Mouse (Mus musculus) kidney, postnatal 0 days (tissue): Measurements from ENCODE around the gene Cdc14a. TPM values are rescaled to one million over a fixed set of nuclear protein-coding genes. Genes with fewer than 3 reads are reported as not detected.

Source experiments
- ATAC-seq: fragments of 200-750 bp; cut with Nextera tagmentation; replicated peaks from 2 replicates; pipeline ENCODE4 v1.8.0; 2017; ENCODE audit warnings: low read depth, moderate number of reproducible peaks, moderate TSS enrichment, moderate library complexity; ENCODE audit not compliant: low FRiP score
- DNase-seq: peaks from one replicate; pipeline ENCODE4 v3.0.0-alpha.2; 2016; ENCODE audit warnings: low spot score
- H3K27ac ChIP-seq: fragments of 300-500 bp; sonication (generic); 2 replicates; pipeline ENCODE4 v1.5.1; 2014; ENCODE audit warnings: mild to moderate bottlenecking
- H3K27me3 ChIP-seq: fragments of 300-500 bp; sonication (generic); 2 replicates; pipeline ENCODE4 v1.6.1; 2014; ENCODE audit warnings: low read length, mixed read lengths; ENCODE audit not compliant: insufficient read depth
- H3K36me3 ChIP-seq: fragments of 300-500 bp; sonication (generic); 2 replicates; pipeline ENCODE4 v1.6.1; 2014; ENCODE audit warnings: low read length, mixed read lengths; ENCODE audit not compliant: insufficient read depth
- H3K4me1 ChIP-seq: fragments of 300-500 bp; sonication (generic); replicated peaks from 2 replicates; pipeline ENCODE4 v1.6.1; 2014; ENCODE audit warnings: antibody characterized with exemption, low read length, mixed read lengths; ENCODE audit not compliant: insufficient read depth
- H3K4me2 ChIP-seq: fragments of 300-500 bp; sonication (generic); 2 replicates; pipeline ENCODE4 v1.6.1; 2014; ENCODE audit warnings: mild to moderate bottlenecking, low read length, moderate library complexity, mixed read lengths
- H3K4me3 ChIP-seq: fragments of 300-500 bp; sonication (generic); replicated peaks from 2 replicates; pipeline ENCODE4 v1.5.1; 2014; ENCODE audit warnings: low read depth, low read length
- H3K9ac ChIP-seq: fragments of 300-500 bp; sonication (generic); 2 replicates; pipeline ENCODE4 v1.6.1; 2014; ENCODE audit warnings: low read depth, low read length
- H3K9me3 ChIP-seq: fragments of 300-500 bp; sonication (generic); replicated peaks from 2 replicates; pipeline ENCODE4 v1.6.1; 2016; ENCODE audit warnings: low read length, inconsistent platforms, mixed read lengths
- CTCF ChIP-seq: IDR thresholded peaks from 2 replicates; pipeline ENCODE4 v1.5.1; 2016; ENCODE audit warnings: antibody characterized with exemption, low read depth, mild to moderate bottlenecking, moderate library complexity
- WGBS: fragments of 180-500 bp; shearing (Covaris S2); extraction: QIAGEN DNeasy Blood & Tissue Kit; methylation state at CpG from one replicate; pipeline ENCODE4 v1.1.7; 2014; 5-methylcytosine and 5-hydroxymethylcytosine counted together
- polyA plus RNA-seq: library from polyadenylated mRNA; unstranded; fragments of >200 nt; fragmentation: Nextera tagmentation; extraction: Ambion mirVana; gene quantifications from 2 replicates; pipeline ENCODE4 v1.2.1, GENCODE M21; 2015

Cdc14a gene
- polyA plus RNA-seq, 1 experiment from 2014 or later, result 12.9 TPM

DNA sequence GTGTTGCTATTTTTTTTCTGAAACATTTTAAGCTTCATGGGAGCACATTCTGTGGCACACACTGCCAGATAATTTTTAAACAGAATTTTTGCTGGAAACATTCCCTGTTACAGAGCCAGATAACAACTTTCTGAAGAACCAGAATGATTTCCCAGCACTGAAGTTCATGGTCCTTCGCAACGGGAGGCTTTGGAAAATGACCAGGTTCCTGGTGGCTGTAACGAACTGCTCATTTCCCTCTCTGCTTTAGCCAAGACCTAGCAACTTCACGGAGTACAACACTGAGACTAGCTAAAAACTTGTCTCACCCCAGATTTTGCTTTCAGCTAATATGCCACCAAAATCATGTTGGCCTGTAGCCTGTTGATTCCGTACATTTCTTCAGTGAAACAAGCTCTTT, 160.8 kb downstream of the Cdc14a start:
- no peak for ATAC-seq
- 81% methylated on average over 5 of the region's 5 CpGs for WGBS
- Histone ChIP-seq H3K36me3 (no peaks in the 10 kb centered on the region), H3K4me3 (no peak overlapping the region), H3K4me1 (no peaks in the 10 kb centered on the region), H3K4me2 (no peak overlapping the region), H3K9me3 (no peaks in the 10 kb centered on the region), H3K9ac (no peak overlapping the region), H3K27me3 (no peaks in the 10 kb centered on the region), H3K27ac (no peak overlapping the region)
- no peak for DNase-seq
- no peak for TF ChIP-seq CTCF

DNA sequence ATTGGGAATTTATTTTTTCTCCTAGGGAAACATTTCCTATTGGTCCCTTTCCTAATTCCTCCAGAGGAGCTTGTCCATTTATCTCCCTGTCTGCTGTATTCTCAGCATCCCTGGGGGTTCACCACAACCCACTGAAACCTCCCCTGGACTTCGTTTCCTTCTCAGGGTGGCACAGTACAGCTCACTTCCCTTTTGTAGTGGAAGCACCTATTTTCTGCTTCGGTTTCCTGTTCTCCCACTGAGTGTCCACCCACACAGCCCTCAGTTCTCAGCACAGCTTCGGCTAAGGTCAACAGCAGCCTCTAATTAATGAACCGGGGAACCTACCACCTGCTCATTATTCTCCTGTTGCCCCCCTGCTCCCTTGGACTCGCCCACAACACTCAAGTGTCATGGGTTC, 167.7 kb downstream of the Cdc14a start:
- Histone ChIP-seq H3K27ac (no peak overlapping the region), H3K4me3 (no peak overlapping the region), H3K9me3 (no peaks in the 10 kb centered on the region), H3K36me3 (no peaks in the 10 kb centered on the region), H3K27me3 (peaks cover 26% of the 10 kb centered on the region), H3K4me1 (peaks cover 14% of the 10 kb centered on the region; the same call in 1 of the 2 replicates), H3K9ac (no peak overlapping the region), H3K4me2 (no peak overlapping the region)
- ATAC-seq, result no peak
- 19% methylated on average over 5 of the region's 5 CpGs for WGBS
- TF ChIP-seq CTCF, result no peak
- no peak for DNase-seq

- WGBS, result 4% methylated on average over 9 of the region's 9 CpGs
- TF ChIP-seq CTCF, result no peak
- Histone ChIP-seq H3K27me3 (peaks cover 32% of the 10 kb centered on the region), H3K4me1 (peaks cover 14% of the 10 kb centered on the region; the same call in 1 of the 2 replicates), H3K4me3 (peak within 1 kb of the TSS; percentile 47), H3K9me3 (no peaks in the 10 kb centered on the region), H3K9ac (no peak within 1 kb of the TSS), H3K27ac (no peak within 1 kb of the TSS), H3K4me2 (peak within 1 kb of the TSS; percentile 94), H3K36me3 (no peaks in the 10 kb centered on the region)
- no peak for ATAC-seq
- peak; percentile 15 for DNase-seq
These were observed 170.7 kb downstream of the Cdc14a start, which contains the start of gene Gpr88 for GRCm38 (mm10) chr3:116253077-116253531. Gene Gpr88, minus strand, starts transcription at chr3:116253503.

DNA sequence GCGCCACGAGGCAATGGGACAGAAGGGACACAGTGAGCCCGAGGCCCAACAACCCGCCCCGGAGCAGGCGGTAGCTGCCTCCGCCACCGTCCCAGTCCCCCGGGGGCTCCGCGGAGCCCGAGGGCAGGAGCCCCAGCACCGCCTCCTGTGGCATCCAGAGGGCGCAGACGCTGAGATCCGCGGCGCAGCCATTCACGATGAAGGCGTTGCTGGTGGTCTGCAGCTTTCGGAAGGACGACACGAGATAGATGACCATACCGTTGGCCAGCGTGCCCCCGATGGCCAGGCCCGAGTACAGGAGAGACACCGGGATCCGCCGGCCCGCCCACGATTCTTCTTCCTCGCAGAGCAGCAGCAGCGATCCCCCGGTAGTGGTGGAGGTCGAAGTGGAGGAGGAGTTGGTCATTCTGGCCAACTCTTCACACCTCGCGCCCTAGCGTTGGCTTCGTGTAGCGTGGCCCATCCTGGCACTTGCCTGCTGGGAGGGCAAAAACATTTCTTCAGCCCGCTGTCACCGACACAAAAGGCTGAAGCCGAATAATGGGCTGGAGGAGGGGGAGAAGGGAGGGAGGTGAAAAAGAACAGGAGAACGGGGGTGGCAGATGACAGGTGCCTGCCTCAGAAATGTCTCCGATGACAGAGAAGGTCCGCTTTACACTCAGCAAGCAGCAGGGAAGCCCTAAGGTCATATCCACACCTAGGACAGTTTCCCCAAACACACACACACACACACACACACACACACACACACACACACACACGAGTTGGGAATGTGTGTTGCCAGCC, 171.4 kb downstream of the Cdc14a start:
- H3K27ac ChIP-seq, result no peak overlapping the region
- H3K9ac ChIP-seq, result no peak overlapping the region
- peaks cover 32% of the 10 kb centered on the region for H3K27me3 ChIP-seq
- ATAC-seq, result peak; percentile 47
- H3K4me1 ChIP-seq, result peaks cover 14% of the 10 kb centered on the region; the same call in 1 of the 2 replicates
- H3K4me2 ChIP-seq, result peak overlapping the region; percentile 94
- no peaks in the 10 kb centered on the region for H3K36me3 ChIP-seq
- peak; percentile 14 for DNase-seq
- under 1% methylated on average over 43 of the region's 48 CpGs for WGBS
- no peaks in the 10 kb centered on the region for H3K9me3 ChIP-seq
- TF ChIP-seq CTCF, result no peak
- H3K4me3 ChIP-seq, result peak overlapping the region; percentile 47

DNA sequence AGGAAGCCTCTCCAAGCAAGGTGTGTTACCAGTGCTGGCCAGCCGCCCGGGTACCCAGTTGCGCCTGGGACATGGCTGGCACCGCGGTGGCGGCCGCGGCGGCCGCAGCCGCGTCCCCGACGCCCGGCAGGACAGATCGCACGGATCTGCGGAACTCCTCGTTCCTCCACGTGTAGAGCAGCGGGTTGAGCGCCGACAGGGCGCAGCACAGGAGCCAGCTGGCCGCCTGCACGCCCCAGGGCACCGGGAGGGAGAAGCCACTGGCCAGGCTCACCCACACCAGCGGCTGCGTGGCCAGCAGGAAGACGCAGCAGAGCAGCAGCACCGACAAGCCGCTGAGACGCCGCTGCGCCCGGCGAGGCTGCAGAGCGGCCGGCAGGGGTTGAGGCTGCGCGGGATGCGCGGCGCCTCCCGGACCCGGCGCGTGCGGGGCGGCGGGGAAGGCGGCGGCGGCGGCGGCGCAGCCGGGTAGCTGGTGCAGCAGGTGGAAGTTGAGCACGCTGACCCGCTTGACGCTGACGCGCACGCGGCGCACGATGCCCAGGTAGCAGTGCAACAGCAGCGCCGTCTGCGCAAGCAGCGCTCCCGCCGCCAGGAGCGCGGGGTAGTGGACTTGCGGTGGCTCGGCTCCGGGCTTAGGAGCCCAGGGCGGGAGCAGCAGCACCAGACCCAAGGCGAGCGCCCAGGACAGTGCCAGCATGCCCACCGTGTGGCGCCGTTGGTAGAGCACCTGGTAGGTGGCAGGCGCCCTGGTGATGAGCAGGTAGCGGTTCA, 172.2 kb downstream of the Cdc14a start:
- DNase-seq, result peak; percentile 12
- H3K4me2 ChIP-seq, result peak overlapping the region; percentile 94
- H3K27me3 ChIP-seq, result peaks cover 32% of the 10 kb centered on the region
- H3K27ac ChIP-seq, result no peak overlapping the region
- H3K9ac ChIP-seq, result peak overlapping the region; percentile 32; the same call in 1 of the 2 replicates
- ATAC-seq, result peak; percentile 64
- no peaks in the 10 kb centered on the region for H3K36me3 ChIP-seq
- peak overlapping the region; percentile 47 for H3K4me3 ChIP-seq
- under 1% methylated on average over 80 of the region's 86 CpGs for WGBS
- H3K9me3 ChIP-seq, result no peaks in the 10 kb centered on the region
- peaks cover 14% of the 10 kb centered on the region; the same call in 1 of the 2 replicates for H3K4me1 ChIP-seq
- no peak for TF ChIP-seq CTCF

GRCm38 (mm10) chr3:116249026-116249425, 174.8 kb downstream of the Cdc14a start:
- peaks cover 14% of the 10 kb centered on the region; the same call in 1 of the 2 replicates for H3K4me1 ChIP-seq
- WGBS, result 70% methylated on average over 2 of the region's 2 CpGs
- H3K4me2 ChIP-seq, result no peak overlapping the region
- H3K9ac ChIP-seq, result no peak overlapping the region
- no peak for TF ChIP-seq CTCF
- no peak overlapping the region for H3K4me3 ChIP-seq
- H3K9me3 ChIP-seq, result no peaks in the 10 kb centered on the region
- ATAC-seq (no peak), DNase-seq (no peak)
- H3K27ac ChIP-seq, result no peak overlapping the region
- H3K36me3 ChIP-seq, result no peaks in the 10 kb centered on the region
- H3K27me3 ChIP-seq, result peaks cover 31% of the 10 kb centered on the region
